Mouse (Mus musculus): ENCODE results near the gene Ptprt. TPM values are rescaled to one million over a fixed set of nuclear protein-coding genes. Genes with fewer than 3 reads are reported as not detected.

The Ptprt gene
- total and polyA plus RNA-seq, 3 experiments: 0.76 TPM; not detected in 2

DNA sequence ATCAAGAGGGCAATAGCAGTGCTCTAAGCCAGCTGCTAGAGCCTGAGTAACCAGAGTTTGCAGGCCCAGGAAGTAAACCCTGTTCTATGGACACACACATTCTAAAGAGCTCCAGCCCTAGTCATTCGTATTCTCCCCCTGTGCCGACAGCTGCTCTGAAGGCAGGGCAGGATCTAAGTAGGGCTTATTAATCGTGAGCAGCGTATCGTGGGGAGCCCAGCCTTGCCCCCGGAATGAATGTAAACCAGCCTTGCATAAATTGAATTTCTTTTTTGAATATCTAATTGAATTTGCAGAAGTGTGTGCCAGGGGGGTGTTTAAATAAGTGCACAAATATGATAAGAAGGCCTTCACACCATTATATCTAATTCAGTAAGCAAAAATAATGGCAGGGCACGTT is 283.6 kb downstream of the Ptprt start:
- Histone ChIP-seq H3K27ac (ENCODE audit: insufficient read depth, low read depth) (no peak overlapping the region), H3K9me3 (replicated peaks; ENCODE audit: low read length) (peaks cover 51% of the 10 kb centered on the region), H3K4me1 (ENCODE audit: control insufficient read depth in 1 of 2, insufficient read depth in 2 of 2) (no peaks in the 10 kb centered on the region), H3K9ac (ENCODE audit: insufficient read depth, low read depth) (no peak overlapping the region), H3K4me2 (ENCODE audit: insufficient read depth, low read depth, poor library complexity, severe bottlenecking) (no peak overlapping the region), H3K79me2 (replicated peaks; ENCODE audit: control insufficient read depth, extremely low read depth, insufficient read depth, poor library complexity, severe bottlenecking) (no peaks in the 10 kb centered on the region), H3K4me3 (replicated peaks in 1 of 3; ENCODE audit: low read depth in 2 of 3, low read length in 2 of 3, poor library complexity in 1 of 3) (no peak overlapping the region), H3K36me3 (replicated peaks in 1 of 2; ENCODE audit: control insufficient read depth in 1 of 2, insufficient read depth in 1 of 2, low read length in 1 of 2) (no peaks in the 10 kb centered on the region), H3K27me3 (replicated peaks) (no peaks in the 10 kb centered on the region)
- no peak for TF ChIP-seq BHLHE40 (IDR thresholded peaks at IDR 0.05; ENCODE audit: low read depth, low read length)
- TF ChIP-seq MAFK (IDR thresholded peaks at IDR 0.05; ENCODE audit: insufficient replicate concordance, low read length): no peak
- TF ChIP-seq IRF4 (IDR thresholded peaks at IDR 0.05; ENCODE audit: low read depth, low read length): no peak
- TF ChIP-seq KAT2A (IDR thresholded peaks at IDR 0.05; ENCODE audit: insufficient replicate concordance, low read length): no peak
- TF ChIP-seq MYC (IDR thresholded peaks at IDR 0.05; ENCODE audit: low read depth, low read length): no peak
- no peak for TF ChIP-seq ELF1 (IDR thresholded peaks at IDR 0.05; ENCODE audit: low read depth, low read length)
- TF ChIP-seq SIN3A (IDR thresholded peaks at IDR 0.05; ENCODE audit: low read length): no peak
- TF ChIP-seq MAX (IDR thresholded peaks at IDR 0.05; ENCODE audit: low read length): no peak
- TF ChIP-seq PAX5 (IDR thresholded peaks at IDR 0.05; ENCODE audit: low read length): no peak
- TF ChIP-seq SMC3 (IDR thresholded peaks at IDR 0.05; ENCODE audit: low read depth, low read length): no peak
- TF ChIP-seq ZMIZ1 (IDR thresholded peaks at IDR 0.05; ENCODE audit: low read depth, low read length): no peak
- dilution Hi-C loops (cut with MboI; ENCODE audit: extremely low pct_ligation_motif_present, extremely low pct_unique_long_range_greater_than_20kb, low sequenced_read_pairs): no loop called here
- in situ Hi-C loops (cut with MboI; ENCODE audit: low pct_ligation_motif_present, low pct_unique_long_range_greater_than_20kb, low sequenced_read_pairs): no loop called here
- no peak for DNase-seq (ENCODE audit: extremely low read depth)

DNA sequence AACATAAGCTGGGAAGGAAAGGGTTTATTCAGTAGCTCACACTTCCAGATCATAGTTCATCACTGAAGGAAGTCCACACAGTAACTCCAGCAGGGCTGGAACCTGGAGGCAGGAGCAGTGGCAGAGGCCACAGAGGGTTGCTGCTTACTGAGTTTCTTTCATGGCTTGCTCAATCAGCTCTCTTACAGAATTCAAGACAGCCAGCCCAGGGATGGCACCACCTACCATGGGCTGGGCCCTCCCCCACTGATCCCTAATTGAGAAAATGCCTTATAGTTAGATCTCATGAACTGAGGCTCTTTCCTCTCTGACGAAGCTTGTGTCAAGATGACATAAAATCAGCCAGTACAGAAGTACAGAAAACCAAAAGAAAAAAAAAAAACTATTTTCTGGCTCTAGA is 311.9 kb downstream of the Ptprt start:
- Histone ChIP-seq H3K4me3 (replicated peaks in 1 of 3; ENCODE audit: low read depth in 2 of 3, low read length in 2 of 3, poor library complexity in 1 of 3) (no peak overlapping the region), H3K4me2 (ENCODE audit: insufficient read depth, low read depth, poor library complexity, severe bottlenecking) (no peak overlapping the region), H3K4me1 (ENCODE audit: control insufficient read depth in 1 of 2, insufficient read depth in 2 of 2) (no peaks in the 10 kb centered on the region), H3K27ac (ENCODE audit: insufficient read depth, low read depth) (no peak overlapping the region), H3K36me3 (replicated peaks in 1 of 2; ENCODE audit: control insufficient read depth in 1 of 2, insufficient read depth in 1 of 2, low read length in 1 of 2) (no peaks in the 10 kb centered on the region), H3K9ac (ENCODE audit: insufficient read depth, low read depth) (no peak overlapping the region), H3K79me2 (replicated peaks; ENCODE audit: control insufficient read depth, extremely low read depth, insufficient read depth, poor library complexity, severe bottlenecking) (no peaks in the 10 kb centered on the region), H3K27me3 (replicated peaks) (no peaks in the 10 kb centered on the region), H3K9me3 (replicated peaks; ENCODE audit: low read length) (peaks cover 65% of the 10 kb centered on the region)
- no peak for DNase-seq (ENCODE audit: extremely low read depth)
- dilution Hi-C loops (cut with MboI; ENCODE audit: extremely low pct_ligation_motif_present, extremely low pct_unique_long_range_greater_than_20kb, low sequenced_read_pairs) (no loop called here), in situ Hi-C loops (cut with MboI; ENCODE audit: low pct_ligation_motif_present, low pct_unique_long_range_greater_than_20kb, low sequenced_read_pairs) (no loop called here)
- TF ChIP-seq GABPA (IDR thresholded peaks at IDR 0.05; ENCODE audit: insufficient replicate concordance, low read depth, low read length): no peak
- no peak for TF ChIP-seq ZMIZ1 (IDR thresholded peaks at IDR 0.05; ENCODE audit: low read depth, low read length)
- TF ChIP-seq ZC3H11A (IDR thresholded peaks at IDR 0.05; ENCODE audit: low read depth, low read length): no peak
- TF ChIP-seq SMC3 (IDR thresholded peaks at IDR 0.05; ENCODE audit: low read depth, low read length): no peak
- no peak for TF ChIP-seq MYC (IDR thresholded peaks at IDR 0.05; ENCODE audit: low read depth, low read length)
- no peak for TF ChIP-seq CHD2 (IDR thresholded peaks at IDR 0.05; ENCODE audit: low read length)
- no peak for TF ChIP-seq ELF1 (IDR thresholded peaks at IDR 0.05; ENCODE audit: low read depth, low read length)
- TF ChIP-seq MXI1 (IDR thresholded peaks at IDR 0.05; ENCODE audit: low read depth, low read length): no peak
- TF ChIP-seq MAFK (IDR thresholded peaks at IDR 0.05; ENCODE audit: insufficient replicate concordance, low read length): no peak
- no peak for TF ChIP-seq EP300 (IDR thresholded peaks at IDR 0.05; ENCODE audit: low read length)

Measured in CH12.LX (cell line).